Mouse (Mus musculus) megakaryocyte, embryonic 14.5 days (primary cell): ENCODE data around the gene Pxdn.

Experiments used
- FLI1 ChIP-seq: IDR thresholded peaks from 2 replicates; pipeline ENCODE4 v1.6.1; 2012; ENCODE audit warnings: low read length, inconsistent platforms, mixed read lengths
- GATA1 ChIP-seq: IDR thresholded peaks from 3 replicates; pipeline ENCODE4 v1.6.1; 2012; ENCODE audit warnings: mixed read lengths, low read length, inconsistent platforms, borderline replicate concordance

DNA sequence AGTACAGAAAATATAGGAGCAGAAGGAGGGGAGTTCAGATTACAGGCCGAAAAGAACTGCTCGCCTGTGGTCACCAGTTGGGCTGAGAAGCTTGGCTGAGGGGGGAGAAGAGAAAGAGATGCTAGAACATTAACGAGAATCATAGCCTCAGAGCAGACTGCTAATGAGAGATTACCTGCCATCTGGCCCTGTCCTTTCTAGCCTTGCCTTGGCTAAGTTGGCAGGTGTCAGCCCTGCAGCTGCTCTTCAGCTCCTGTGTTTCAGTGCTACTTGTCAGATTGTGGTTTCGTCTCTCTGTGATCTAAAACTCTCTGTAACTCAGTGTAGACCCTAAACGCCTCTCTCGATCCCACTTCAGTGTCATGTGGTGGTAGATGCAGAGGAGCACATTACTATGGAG, 20.6 kb upstream of the Pxdn start:
- TF ChIP-seq GATA1 (no peak), FLI1 (no peak)
